Comparison of ENCODE assay signal across 12 mouse cellular contexts in the genomic region with DNA sequence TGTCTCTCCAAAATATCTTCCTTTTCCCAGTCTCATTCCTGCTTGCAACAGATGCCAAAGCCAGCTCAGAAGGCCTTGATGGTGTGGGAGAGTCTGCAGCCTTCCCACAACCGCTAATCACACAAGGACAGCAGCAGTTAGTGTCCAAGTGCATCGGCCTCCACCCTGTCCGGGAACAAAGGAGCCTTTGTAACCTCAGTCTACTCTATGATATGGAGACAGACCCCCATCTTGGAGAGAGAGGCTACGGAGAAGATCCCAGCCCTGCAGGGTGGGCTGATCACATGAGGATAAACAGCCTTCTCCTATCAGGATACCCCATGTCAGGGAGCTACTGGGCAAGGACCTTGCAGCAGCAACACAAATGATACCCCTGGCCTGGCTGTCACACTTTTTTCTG. TPM values are rescaled to one million over a fixed set of nuclear protein-coding genes. Genes with fewer than 3 reads are reported as not detected.
A peak's percentile ranks its signal among the peaks of the same experiment; 100 is the strongest.
DNase-seq lines count a peak whose midpoint lies in the region; ATAC-seq lines count a peak whose summit lies in the region.
"Had no signal": no experiment of that assay in that cellular context is flagged by ENCODE, and none has a peak within 500 bp of the region (broad histone marks: within the 10 kb centered on the region; RNA-seq: fewer than 3 reads in every experiment).

No protein-coding gene starts in this region.

- no peaks in the 10 kb centered on the region for H3K36me3 ChIP-seq in heart, embryonic 13.5 days
- H3K36me3 ChIP-seq in forebrain, embryonic 16.5 days (ENCODE audit: control insufficient read depth, insufficient read depth) = no peaks in the 10 kb centered on the region
- H3K36me3 ChIP-seq in midbrain, embryonic 16.5 days (ENCODE audit: control insufficient read depth, insufficient read depth, low read length) = no peaks in the 10 kb centered on the region
- H3K36me3 ChIP-seq: heart, embryonic 15.5 days; liver, embryonic 15.5 days had no signal

- no peak overlapping the region for H3K27ac ChIP-seq in heart, embryonic 13.5 days (replicated peaks)
- peak overlapping the region; percentile 56; the same call in 1 of the 2 replicates for H3K27ac ChIP-seq in forebrain, embryonic 16.5 days (ENCODE audit: low read length)
- peak overlapping the region; percentile 51 for H3K27ac ChIP-seq in midbrain, embryonic 16.5 days (ENCODE audit: low read length)
- H3K27ac ChIP-seq: heart, embryonic 15.5 days; liver, embryonic 15.5 days had no signal

- no peak for DNase-seq in heart, adult 18-20 months
- peak; percentile 48 for DNase-seq in adrenal gland, adult 8-10 months
- DNase-seq in gastrocnemius, postnatal 25 days = no peak
- DNase-seq in left cerebral cortex, adult 18-20 months (ENCODE audit: low spot score in 2 of 2) = no peak
- DNase-seq in right cerebral cortex, postnatal 36 days (ENCODE audit: low spot score in 2 of 2) = no peak
- DNase-seq: B cell, adult 2 months had no signal

- H3K4me1 ChIP-seq in heart, embryonic 13.5 days = peaks cover 25% of the 10 kb centered on the region
- peaks cover 22% of the 10 kb centered on the region for H3K4me1 ChIP-seq in forebrain, embryonic 16.5 days (replicated peaks; ENCODE audit: control insufficient read depth, insufficient read depth, low read length)
- H3K4me1 ChIP-seq in midbrain, embryonic 16.5 days (ENCODE audit: control insufficient read depth, insufficient read depth, low read length) = peaks cover 22% of the 10 kb centered on the region
- H3K4me1 ChIP-seq: liver, embryonic 15.5 days had no signal

- H3K9me3 ChIP-seq in heart, embryonic 13.5 days = no peaks in the 10 kb centered on the region
- no peaks in the 10 kb centered on the region for H3K9me3 ChIP-seq in forebrain, embryonic 16.5 days (ENCODE audit: control insufficient read depth, low read length)
- H3K9me3 ChIP-seq in midbrain, embryonic 16.5 days (replicated peaks; ENCODE audit: control insufficient read depth, low read length, poor library complexity, severe bottlenecking) = no peaks in the 10 kb centered on the region
- H3K9me3 ChIP-seq: heart, embryonic 15.5 days; liver, embryonic 15.5 days had no signal

- ATAC-seq in heart, embryonic 13.5 days (ENCODE audit: extremely low read depth, insufficient number of reproducible peaks, low FRiP score, low TSS enrichment) = no peak
- peak; percentile 39 for ATAC-seq in forebrain, embryonic 16.5 days
- ATAC-seq in midbrain, embryonic 16.5 days = no peak

- 0 out of 2 replicates have a peak overlapping the region, but pooled peaks have one; percentile 11 for H3K9ac ChIP-seq in heart, embryonic 13.5 days
- H3K9ac ChIP-seq in forebrain, embryonic 16.5 days (replicated peaks; ENCODE audit: low read depth, low read length) = no peak overlapping the region
- no peak overlapping the region for H3K9ac ChIP-seq in midbrain, embryonic 16.5 days (ENCODE audit: low read depth, low read length)
- H3K9ac ChIP-seq: heart, embryonic 15.5 days; liver, embryonic 15.5 days had no signal

- WGBS in heart, embryonic 13.5 days = 56% methylated on average over 4 of the region's 4 CpGs
- 13% methylated on average over 4 of the region's 4 CpGs for WGBS in forebrain, embryonic 16.5 days
- 37% methylated on average over 4 of the region's 4 CpGs for WGBS in midbrain, embryonic 16.5 days

- no peak overlapping the region for H3K4me2 ChIP-seq in heart, embryonic 13.5 days
- H3K4me2 ChIP-seq in forebrain, embryonic 16.5 days (ENCODE audit: low read length) = no peak overlapping the region
- H3K4me2 ChIP-seq in midbrain, embryonic 16.5 days (ENCODE audit: low read length) = 0 out of 2 replicates have a peak overlapping the region, but pooled peaks have one; percentile 2
- H3K4me2 ChIP-seq: heart, embryonic 15.5 days; liver, embryonic 15.5 days had no signal

- peaks cover 12% of the 10 kb centered on the region; the same call in 1 of the 2 replicates for H3K27me3 ChIP-seq in heart, embryonic 13.5 days (replicated peaks)
- no peaks in the 10 kb centered on the region for H3K27me3 ChIP-seq in forebrain, embryonic 16.5 days (replicated peaks; ENCODE audit: control insufficient read depth, insufficient read depth, low read length)
- H3K27me3 ChIP-seq in midbrain, embryonic 16.5 days (ENCODE audit: control insufficient read depth, insufficient read depth, low read depth, low read length) = no peaks in the 10 kb centered on the region
- H3K27me3 ChIP-seq: heart, embryonic 15.5 days; liver, embryonic 15.5 days had no signal

- no peak overlapping the region for H3K4me3 ChIP-seq in heart, embryonic 13.5 days
- H3K4me3 ChIP-seq in forebrain, embryonic 16.5 days (replicated peaks; ENCODE audit: low read length) = no peak overlapping the region
- no peak overlapping the region for H3K4me3 ChIP-seq in midbrain, embryonic 16.5 days (ENCODE audit: low read depth, low read length)
- H3K4me3 ChIP-seq: heart, embryonic 15.5 days; liver, embryonic 15.5 days had no signal

RNA-seq across cellular contexts. Expression of a gene that starts 36.5 kb away (rescaled TPM):
- 0.07 and 0.19 TPM in 2 replicates for polyA plus RNA-seq in heart, embryonic 13.5 days (2015; fragmentation: Nextera tagmentation; extraction: Ambion mirVana)
- under 1 TPM; 0.42 to 0.59 TPM for total RNA-seq in heart, adult 18-20 months (2021)
- total RNA-seq in adrenal gland, adult 8-10 months (2022) = 1 to 10 TPM in 2 of 4 experiments, under 1 TPM in 2; 0.52 to 2.1 (median 1.1) TPM
- polyA plus RNA-seq in forebrain, embryonic 16.5 days (2015; fragmentation: Nextera tagmentation; extraction: Ambion mirVana) = 4.4 and 5.2 TPM in 2 replicates
- 4.0 and 4.9 TPM in 2 replicates for polyA plus RNA-seq in midbrain, embryonic 16.5 days (2015; fragmentation: Nextera tagmentation; extraction: Ambion mirVana)
- under 1 TPM; 0.20 to 0.48 TPM for total RNA-seq in gastrocnemius, postnatal 25 days (2021)
- 10 to 100 TPM; 48.2 to 55.0 TPM for total RNA-seq in left cerebral cortex, adult 18-20 months (2021)

RNA-seq across cellular contexts. Expression of a gene that starts 36.6 kb away (rescaled TPM):
- not detected in 2 replicates for polyA plus RNA-seq in heart, embryonic 13.5 days (2015; fragmentation: Nextera tagmentation; extraction: Ambion mirVana)
- not detected for total RNA-seq in heart, adult 18-20 months (2021)
- under 1 TPM in 1 of 4 experiments, not detected in 3; 0.19 TPM for total RNA-seq in adrenal gland, adult 8-10 months (2022)
- polyA plus RNA-seq in forebrain, embryonic 16.5 days (2015; fragmentation: Nextera tagmentation; extraction: Ambion mirVana) = 0.26 TPM in 1 of 2 replicates, not detected in the other
- polyA plus RNA-seq in midbrain, embryonic 16.5 days (2015; fragmentation: Nextera tagmentation; extraction: Ambion mirVana) = 0.10 and 0.16 TPM in 2 replicates
- total RNA-seq in gastrocnemius, postnatal 25 days (2021) = not detected
- total RNA-seq in left cerebral cortex, adult 18-20 months (2021) = 1 to 10 TPM; 1.1 to 1.2 TPM
- polyA plus RNA-seq: large intestine, adult 2 months; liver, embryonic 15.5 days had no signal

Comparison
In these comparisons a context has a peak if more than half of its experiments do, and no peak if none do; other contexts are left out.
1. RNA of a gene that starts 36.5 kb away (total RNA-seq): 48.2 to 55.0 TPM in left cerebral cortex, adult 18-20 months; 0.52 to 2.1 TPM in adrenal gland, adult 8-10 months, 0.42 to 0.59 TPM in heart, adult 18-20 months and 0.20 to 0.48 TPM in gastrocnemius, postnatal 25 days; every median in the first group is over 10 times any median in the second.